Mouse (Mus musculus) thymus, adult 2 months (tissue): ENCODE results near the gene Lrrc1.

Experiments
- CTCF ChIP-seq: fragments of 200-500 bp; IDR thresholded peaks from 2 replicates; pipeline ENCODE4 v1.5.1; 2012; ENCODE audit warnings: mild to moderate bottlenecking, control low read depth, low read length, moderate library complexity, borderline replicate concordance; ENCODE audit not compliant: control insufficient read depth, poor library complexity, insufficient read depth; ENCODE audit errors: extremely low read depth
- POLR2A ChIP-seq: fragments of 200-500 bp; IDR thresholded peaks from 2 replicates; pipeline ENCODE4 v1.6.1; 2012; ENCODE audit warnings: mild to moderate bottlenecking, low read length, control low read depth, moderate library complexity; ENCODE audit not compliant: control insufficient read depth, poor library complexity, insufficient read depth; ENCODE audit errors: extremely low read depth

DNA sequence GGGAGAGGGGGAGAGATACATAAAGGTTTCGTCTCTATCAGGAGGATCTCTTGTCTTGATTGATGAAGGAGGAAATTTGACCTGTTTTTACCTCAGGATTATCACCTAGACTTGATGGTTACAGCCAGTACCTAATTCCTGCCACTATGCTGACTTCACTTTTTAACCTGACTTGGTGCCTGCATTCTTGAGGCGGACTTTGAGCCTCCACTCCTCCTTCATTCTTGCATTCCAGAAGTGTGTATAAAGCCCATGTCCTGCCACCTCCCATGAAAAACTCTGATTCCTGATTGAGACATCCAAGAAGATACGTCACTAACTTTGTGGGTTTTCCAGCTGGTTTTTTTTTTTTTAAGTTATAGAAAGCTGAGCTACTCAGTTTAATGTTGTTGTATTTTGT, 1.3 kb upstream of the Lrrc1 start:
- TF ChIP-seq POLR2A (no peak), CTCF (no peak)
